Mouse (Mus musculus): ENCODE measurements around the gene Ikbip. TPM values are rescaled to one million over a fixed set of nuclear protein-coding genes. Genes with fewer than 3 reads are reported as not detected.

Ikbip gene
- polyA plus RNA-seq, 1 experiment from 2014 or later, result 12.1 TPM

- Histone ChIP-seq H3K4me3 (replicated peaks; ENCODE audit: low read length) (no peak overlapping the region), H3K9ac (replicated peaks; ENCODE audit: low read depth, low read length) (no peak overlapping the region), H3K4me2 (ENCODE audit: low read length) (no peak overlapping the region), H3K27ac (ENCODE audit: low read length) (no peak overlapping the region), H3K4me1 (replicated peaks; ENCODE audit: control insufficient read depth, insufficient read depth, low read length) (no peaks in the 10 kb centered on the region), H3K27me3 (replicated peaks; ENCODE audit: control insufficient read depth, insufficient read depth, low read length) (no peaks in the 10 kb centered on the region), H3K9me3 (ENCODE audit: control insufficient read depth, low read length) (no peaks in the 10 kb centered on the region), H3K36me3 (ENCODE audit: control insufficient read depth, insufficient read depth) (peaks cover 10% of the 10 kb centered on the region)
- no peak for ATAC-seq
- WGBS, result 77% methylated on average over 10 of the region's 10 CpGs
These were observed 60.0 kb downstream of the Ikbip start for GRCm38 (mm10) chr10:91142654-91143191.

- peaks cover 10% of the 10 kb centered on the region for H3K36me3 ChIP-seq (ENCODE audit: control insufficient read depth, insufficient read depth)
- H3K4me1 ChIP-seq (replicated peaks; ENCODE audit: control insufficient read depth, insufficient read depth, low read length), result no peaks in the 10 kb centered on the region
- H3K9me3 ChIP-seq (ENCODE audit: control insufficient read depth, low read length), result no peaks in the 10 kb centered on the region
- H3K27me3 ChIP-seq (replicated peaks; ENCODE audit: control insufficient read depth, insufficient read depth, low read length), result no peaks in the 10 kb centered on the region
- no peak overlapping the region for H3K27ac ChIP-seq (ENCODE audit: low read length)
- no peak overlapping the region for H3K4me3 ChIP-seq (replicated peaks; ENCODE audit: low read length)
- 0 out of 2 replicates have a peak, but pooled peaks have one; percentile 27 for ATAC-seq
- no peak overlapping the region for H3K4me2 ChIP-seq (ENCODE audit: low read length)
- 77% methylated on average over 18 of the region's 18 CpGs for WGBS
- no peak overlapping the region for H3K9ac ChIP-seq (replicated peaks; ENCODE audit: low read depth, low read length)
These were observed 60.8 kb downstream of the Ikbip start for GRCm38 (mm10) chr10:91143313-91144230.

DNA sequence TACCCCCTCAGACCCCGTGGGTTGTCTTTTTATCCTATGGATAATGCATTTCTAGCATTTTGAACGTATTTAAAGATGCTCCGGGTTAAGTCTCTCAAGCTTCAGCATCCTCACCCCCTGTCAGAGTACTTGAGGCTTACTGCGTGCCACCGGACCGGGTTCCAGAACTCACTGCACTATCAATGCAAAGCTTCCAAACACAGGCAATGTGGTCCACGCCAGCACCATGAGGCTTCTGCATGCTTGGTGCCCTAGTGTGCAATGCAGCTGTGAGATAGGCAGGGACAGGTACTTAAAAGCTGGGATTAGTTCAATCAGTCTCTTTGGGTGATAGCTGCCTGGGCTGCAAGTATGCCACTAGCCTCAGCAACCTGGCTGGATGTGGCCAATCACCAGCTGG, 62.7 kb downstream of the Ikbip start:
- WGBS, result 96% methylated on average over 7 of the region's 7 CpGs
- Histone ChIP-seq H3K9ac (replicated peaks; ENCODE audit: low read depth, low read length) (no peak overlapping the region), H3K9me3 (ENCODE audit: control insufficient read depth, low read length) (no peaks in the 10 kb centered on the region), H3K27me3 (replicated peaks; ENCODE audit: control insufficient read depth, insufficient read depth, low read length) (no peaks in the 10 kb centered on the region), H3K4me3 (replicated peaks; ENCODE audit: low read length) (no peak overlapping the region), H3K4me1 (replicated peaks; ENCODE audit: control insufficient read depth, insufficient read depth, low read length) (no peaks in the 10 kb centered on the region), H3K27ac (ENCODE audit: low read length) (no peak overlapping the region), H3K4me2 (ENCODE audit: low read length) (no peak overlapping the region), H3K36me3 (ENCODE audit: control insufficient read depth, insufficient read depth) (peaks cover 19% of the 10 kb centered on the region)
- ATAC-seq, result no peak

Other genes with a start within 250 kb of the Ikbip start
- 21.8 and 23.9 TPM in 2 replicates for gene Apaf1, start 170 bp upstream of the Ikbip start, polyA plus RNA-seq (2015; fragmentation: Nextera tagmentation; extraction: Ambion mirVana)
- 482 and 491 TPM in 2 replicates for gene Slc25a3, start 41.1 kb downstream of the Ikbip start, polyA plus RNA-seq (2015; fragmentation: Nextera tagmentation; extraction: Ambion mirVana)
- 139 and 173 TPM in 2 replicates for gene Tmpo, start 98.4 kb downstream of the Ikbip start, polyA plus RNA-seq (2015; fragmentation: Nextera tagmentation; extraction: Ambion mirVana)

Data from forebrain, embryonic 16.5 days (tissue).